In the genomic region with DNA sequence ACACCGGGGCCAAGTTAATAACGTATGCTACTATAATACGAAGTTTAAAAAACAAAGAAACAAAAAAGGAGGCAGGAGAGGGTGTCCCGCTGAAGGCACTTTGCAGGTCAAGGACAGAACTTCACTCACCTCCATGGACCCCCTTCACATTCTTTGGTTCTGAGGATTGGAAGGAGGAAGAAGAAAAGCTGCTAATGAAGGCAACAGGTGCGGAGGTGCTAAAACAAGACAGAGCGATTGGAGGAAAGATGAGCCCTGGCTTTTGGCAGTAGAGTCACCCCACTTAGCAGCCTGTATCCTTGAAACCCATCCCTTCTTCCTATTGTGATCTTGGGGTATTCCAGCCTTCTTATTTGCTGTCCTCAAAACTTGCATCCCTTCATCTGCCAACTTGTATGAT, we compare ENCODE assay signal across 11 mouse cellular contexts. TPM values are rescaled to one million over a fixed set of nuclear protein-coding genes. Genes with fewer than 3 reads are reported as not detected.
A peak's percentile ranks its signal among the peaks of the same experiment; 100 is the strongest.
DNase-seq lines count a peak whose midpoint lies in the region; ATAC-seq and TF ChIP-seq lines count a peak whose summit lies in the region.
"Had no signal": no experiment of that assay in that cellular context is flagged by ENCODE, and none has a peak within 500 bp of the region (broad histone marks: within the 10 kb centered on the region; RNA-seq: fewer than 3 reads in every experiment).

No protein-coding gene starts in this region.

- no peak for TF ChIP-seq EP300 in lung, postnatal 0 days (IDR thresholded peaks at IDR 0.05)

- H3K27ac ChIP-seq in heart, embryonic 12.5 days (ENCODE audit: poor library complexity, severe bottlenecking), result peak overlapping the region; percentile 38; the same call in 1 of the 2 replicates
- H3K27ac ChIP-seq in forebrain, embryonic 10.5 days, result peak overlapping the region; percentile 100
- H3K27ac ChIP-seq in limb, embryonic 11.5 days (replicated peaks; ENCODE audit: low read depth, low read length), result no peak overlapping the region
- no peak overlapping the region for H3K27ac ChIP-seq in lung, postnatal 0 days (ENCODE audit: low read length)
- H3K27ac ChIP-seq: liver, embryonic 13.5 days had no signal

- H3K9ac ChIP-seq in heart, embryonic 12.5 days, result peak overlapping the region; percentile 60
- H3K9ac ChIP-seq in limb, embryonic 11.5 days (ENCODE audit: low read length), result no peak overlapping the region
- H3K9ac ChIP-seq in lung, postnatal 0 days (replicated peaks; ENCODE audit: low read depth), result no peak overlapping the region
- H3K9ac ChIP-seq: liver, embryonic 13.5 days had no signal

- TF ChIP-seq CTCF in E14TG2a.4 (conservative IDR thresholded peaks at IDR 0.05; ENCODE audit: low read length), result no peak
- no peak for TF ChIP-seq CTCF in lung, postnatal 0 days (IDR thresholded peaks at IDR 0.05)

- 63% methylated on average over 6 of the region's 6 CpGs for WGBS in heart, embryonic 12.5 days
- 30% methylated on average over 6 of the region's 6 CpGs for WGBS in forebrain, embryonic 10.5 days
- 61% methylated on average over 6 of the region's 6 CpGs for WGBS in limb, embryonic 11.5 days
- 82% methylated on average over 6 of the region's 6 CpGs for WGBS in lung, postnatal 0 days

- no peaks in the 10 kb centered on the region for H3K9me3 ChIP-seq in heart, embryonic 12.5 days (replicated peaks)
- no peaks in the 10 kb centered on the region for H3K9me3 ChIP-seq in E14TG2a.4 (ENCODE audit: low read length)
- H3K9me3 ChIP-seq in forebrain, embryonic 10.5 days, result no peaks in the 10 kb centered on the region
- no peaks in the 10 kb centered on the region for H3K9me3 ChIP-seq in limb, embryonic 11.5 days (ENCODE audit: control insufficient read depth, low read length)
- no peaks in the 10 kb centered on the region for H3K9me3 ChIP-seq in lung, postnatal 0 days (ENCODE audit: low read length)
- H3K9me3 ChIP-seq: liver, embryonic 13.5 days had no signal

- H3K27me3 ChIP-seq in heart, embryonic 12.5 days (replicated peaks), result no peaks in the 10 kb centered on the region
- no peaks in the 10 kb centered on the region for H3K27me3 ChIP-seq in E14TG2a.4 (ENCODE audit: insufficient read depth, low read length)
- H3K27me3 ChIP-seq in forebrain, embryonic 10.5 days (ENCODE audit: poor library complexity, severe bottlenecking), result no peaks in the 10 kb centered on the region
- no peaks in the 10 kb centered on the region for H3K27me3 ChIP-seq in limb, embryonic 11.5 days (ENCODE audit: control insufficient read depth, insufficient read depth, low read length)
- no peaks in the 10 kb centered on the region for H3K27me3 ChIP-seq in lung, postnatal 0 days (replicated peaks; ENCODE audit: insufficient read depth, low read length)
- H3K27me3 ChIP-seq: liver, embryonic 13.5 days had no signal

- H3K4me1 ChIP-seq in heart, embryonic 12.5 days (replicated peaks), result peaks cover 77% of the 10 kb centered on the region
- H3K4me1 ChIP-seq in E14TG2a.4 (replicated peaks; ENCODE audit: low read depth, low read length), result peaks cover 78% of the 10 kb centered on the region
- peaks cover 86% of the 10 kb centered on the region for H3K4me1 ChIP-seq in forebrain, embryonic 10.5 days
- H3K4me1 ChIP-seq in limb, embryonic 11.5 days (ENCODE audit: control insufficient read depth, insufficient read depth, low read length), result peaks cover 32% of the 10 kb centered on the region
- peaks cover 3% of the 10 kb centered on the region; the same call in 1 of the 2 replicates for H3K4me1 ChIP-seq in lung, postnatal 0 days (ENCODE audit: insufficient read depth, low read depth, low read length)

- ATAC-seq in heart, embryonic 12.5 days (ENCODE audit: insufficient number of reproducible peaks, low FRiP score), result no peak
- no peak for ATAC-seq in limb, embryonic 11.5 days (ENCODE audit: insufficient number of reproducible peaks, low FRiP score, low TSS enrichment, low read depth)
- ATAC-seq in erythroblast, adult 5-6 weeks (replicated peaks; ENCODE audit: low FRiP score, poor library complexity, severe bottlenecking), result no peak
- ATAC-seq in lung, postnatal 0 days, result no peak
- ATAC-seq: CD4-positive, CD25-positive, alpha-beta regulatory T cell, adult 4 months had no signal

- H3K4me3 ChIP-seq in heart, embryonic 12.5 days, result peak overlapping the region; percentile 27
- peak overlapping the region; percentile 78 for H3K4me3 ChIP-seq in E14TG2a.4 (replicated peaks; ENCODE audit: low read length)
- peak overlapping the region; percentile 80 for H3K4me3 ChIP-seq in forebrain, embryonic 10.5 days
- H3K4me3 ChIP-seq in limb, embryonic 11.5 days (ENCODE audit: low read depth, low read length), result no peak overlapping the region
- H3K4me3 ChIP-seq in lung, postnatal 0 days (ENCODE audit: low read depth, low read length), result no peak overlapping the region
- H3K4me3 ChIP-seq: liver, embryonic 13.5 days had no signal

- DNase-seq in heart, adult 8-10 months (ENCODE audit: low spot score), result no peak
- no peak for DNase-seq in forebrain, embryonic 10.5 days (ENCODE audit: extremely low spot score, low spot score)
- no peak for DNase-seq in limb, embryonic 11.5 days (ENCODE audit: low spot score)
- DNase-seq in left cerebral cortex, postnatal 10 days (ENCODE audit: extremely low spot score in 1 of 2, low spot score in 2 of 2), result no peak
- DNase-seq in lung, postnatal 0 days (ENCODE audit: low spot score), result no peak
- DNase-seq: liver, embryonic 13.5 days had no signal

- intact Hi-C loops in left cerebral cortex, postnatal 10 days (cut with DNase I), result no loop called here

- H3K4me2 ChIP-seq in heart, embryonic 12.5 days, result peak overlapping the region; percentile 58
- peak overlapping the region; percentile 29; the same call in 1 of the 2 replicates for H3K4me2 ChIP-seq in limb, embryonic 11.5 days (ENCODE audit: low read depth, severe bottlenecking)
- H3K4me2 ChIP-seq in lung, postnatal 0 days (replicated peaks; ENCODE audit: low read depth, low read length), result no peak overlapping the region

- peaks cover 41% of the 10 kb centered on the region for H3K36me3 ChIP-seq in heart, embryonic 12.5 days
- H3K36me3 ChIP-seq in E14TG2a.4 (ENCODE audit: insufficient read depth, low read length), result peaks cover 58% of the 10 kb centered on the region
- H3K36me3 ChIP-seq in forebrain, embryonic 10.5 days (replicated peaks), result peaks cover 51% of the 10 kb centered on the region
- H3K36me3 ChIP-seq in limb, embryonic 11.5 days (ENCODE audit: control insufficient read depth, insufficient read depth, low read length), result peaks cover 15% of the 10 kb centered on the region
- peaks cover 15% of the 10 kb centered on the region; the same call in 1 of the 2 replicates for H3K36me3 ChIP-seq in lung, postnatal 0 days (ENCODE audit: insufficient read depth, low read length)

RNA-seq across cellular contexts. Expression of a gene that starts 5.6 kb away (rescaled TPM):
- 0.50 and 0.80 TPM in 2 replicates for polyA plus RNA-seq in heart, embryonic 12.5 days (2016; fragmentation: Nextera tagmentation; extraction: Ambion mirVana)
- total RNA-seq in heart, adult 8-10 months (2022), result 1 to 10 TPM; 1.6 to 4.4 (median 2.5) TPM
- 0.63 and 0.96 TPM in 2 replicates for polyA plus RNA-seq in forebrain, embryonic 10.5 days (2016; fragmentation: Nextera tagmentation; extraction: Ambion mirVana)
- polyA plus RNA-seq in limb, embryonic 11.5 days (2014; fragmentation: Nextera tagmentation; extraction: Ambion mirVana), result 0.60 and 1.3 TPM in 2 replicates
- not detected in 2 replicates for total RNA-seq in erythroblast, adult 5-6 weeks (2015; ENCODE audit: low replicate concordance)
- not detected in 2 replicates for total RNA-seq in erythroblast, adult 5-6 weeks (2017; ENCODE audit: low replicate concordance)
- total RNA-seq in left cerebral cortex, postnatal 10 days (2021), result not detected
- 0.66 and 0.96 TPM in 2 replicates for polyA plus RNA-seq in lung, postnatal 0 days (2015; fragmentation: Nextera tagmentation; extraction: Ambion mirVana)

RNA-seq across cellular contexts. Expression of a gene that starts 10.7 kb away (rescaled TPM):
- 21.5 and 23.6 TPM in 2 replicates for polyA plus RNA-seq in heart, embryonic 12.5 days (2016; fragmentation: Nextera tagmentation; extraction: Ambion mirVana)
- total RNA-seq in heart, adult 8-10 months (2022), result 10 to 100 TPM; 22.5 to 29.9 (median 24.6) TPM
- polyA plus RNA-seq in forebrain, embryonic 10.5 days (2016; fragmentation: Nextera tagmentation; extraction: Ambion mirVana), result 85.4 and 87.6 TPM in 2 replicates
- 51.6 and 52.0 TPM in 2 replicates for polyA plus RNA-seq in limb, embryonic 11.5 days (2014; fragmentation: Nextera tagmentation; extraction: Ambion mirVana)
- 0.58 and 1.9 TPM in 2 replicates for total RNA-seq in erythroblast, adult 5-6 weeks (2015; ENCODE audit: low replicate concordance)
- total RNA-seq in erythroblast, adult 5-6 weeks (2017; ENCODE audit: low replicate concordance), result 3.1 and 3.8 TPM in 2 replicates
- 10 to 100 TPM; 30.2 to 32.4 TPM for total RNA-seq in left cerebral cortex, postnatal 10 days (2021)
- 23.0 and 24.1 TPM in 2 replicates for polyA plus RNA-seq in lung, postnatal 0 days (2015; fragmentation: Nextera tagmentation; extraction: Ambion mirVana)

RNA-seq across cellular contexts. Expression of a gene that starts 25.3 kb away (rescaled TPM):
- 104 and 111 TPM in 2 replicates for polyA plus RNA-seq in heart, embryonic 12.5 days (2016; fragmentation: Nextera tagmentation; extraction: Ambion mirVana)
- 10 to 100 TPM; 20.4 to 31.0 (median 24.0) TPM for total RNA-seq in heart, adult 8-10 months (2022)
- 97.5 and 102 TPM in 2 replicates for polyA plus RNA-seq in forebrain, embryonic 10.5 days (2016; fragmentation: Nextera tagmentation; extraction: Ambion mirVana)
- polyA plus RNA-seq in limb, embryonic 11.5 days (2014; fragmentation: Nextera tagmentation; extraction: Ambion mirVana), result 154 and 158 TPM in 2 replicates
- total RNA-seq in erythroblast, adult 5-6 weeks (2015; ENCODE audit: low replicate concordance), result 4.8 TPM in 1 of 2 replicates, not detected in the other
- total RNA-seq in erythroblast, adult 5-6 weeks (2017; ENCODE audit: low replicate concordance), result 2.3 and 14.1 TPM in 2 replicates
- 10 to 100 TPM; 32.7 to 37.1 TPM for total RNA-seq in left cerebral cortex, postnatal 10 days (2021)
- polyA plus RNA-seq in lung, postnatal 0 days (2015; fragmentation: Nextera tagmentation; extraction: Ambion mirVana), result 46.3 and 56.6 TPM in 2 replicates

RNA-seq across cellular contexts. Expression of a gene that starts 32.4 kb away (rescaled TPM):
- not detected in 2 replicates for polyA plus RNA-seq in heart, embryonic 12.5 days (2016; fragmentation: Nextera tagmentation; extraction: Ambion mirVana)
- total RNA-seq in heart, adult 8-10 months (2022), result not detected
- polyA plus RNA-seq in forebrain, embryonic 10.5 days (2016; fragmentation: Nextera tagmentation; extraction: Ambion mirVana), result not detected in 2 replicates
- polyA plus RNA-seq in limb, embryonic 11.5 days (2014; fragmentation: Nextera tagmentation; extraction: Ambion mirVana), result not detected in 2 replicates
- total RNA-seq in erythroblast, adult 5-6 weeks (2015; ENCODE audit: low replicate concordance), result not detected in 2 replicates
- 0.56 TPM in 1 of 2 replicates, not detected in the other for total RNA-seq in erythroblast, adult 5-6 weeks (2017; ENCODE audit: low replicate concordance)
- not detected for total RNA-seq in left cerebral cortex, postnatal 10 days (2021)
- 0.08 TPM in 1 of 2 replicates, not detected in the other for polyA plus RNA-seq in lung, postnatal 0 days (2015; fragmentation: Nextera tagmentation; extraction: Ambion mirVana)
- polyA plus RNA-seq: CD4-positive, CD25-positive, alpha-beta regulatory T cell, adult 4 months; liver, embryonic 13.5 days; thymus, adult 2 months had no signal

Comparison
In these comparisons a context has a peak if more than half of its experiments do, and no peak if none do; other contexts are left out.
1. H3K27ac ChIP-seq: peak in heart, embryonic 12.5 days (single experiment) and forebrain, embryonic 10.5 days (single experiment); none in limb, embryonic 11.5 days (single experiment) and lung, postnatal 0 days (single experiment).
2. H3K4me3 ChIP-seq: peak in heart, embryonic 12.5 days (single experiment), E14TG2a.4 (single experiment) and forebrain, embryonic 10.5 days (single experiment); none in limb, embryonic 11.5 days (single experiment) and lung, postnatal 0 days (single experiment).